Mouse (Mus musculus): Measurements from ENCODE around the gene Xpo1.
"Not testable (repeated sequence)": the region's sequence is repeated elsewhere in the genome, so short reads cannot be mapped to it uniquely, and the experiment has no call there.

Gene Xpo1

GRCm38 (mm10) chr11:23299910-23300309 lies 44.1 kb downstream of the Xpo1 start:
- no peak for DNase-seq

- no peak for DNase-seq
Observed at GRCm38 (mm10) chr11:23303126-23303525, 47.3 kb downstream of the Xpo1 start.

GRCm38 (mm10) chr11:23305101-23305672 lies 49.3 kb downstream of the Xpo1 start:
- DNase-seq, result not testable (repeated sequence)

- DNase-seq, result peak; percentile 97 to 98
Observed at GRCm38 (mm10) chr11:23305673-23306608, 50.1 kb downstream of the Xpo1 start.

- peak; percentile 84 to 90 for DNase-seq
Observed at GRCm38 (mm10) chr11:23306764-23307565, 51.1 kb downstream of the Xpo1 start, which contains the start of gene Usp34. Gene Usp34 (plus strand): TSS chr11:23306895.

GRCm38 (mm10) chr11:23307566-23307920 lies 51.7 kb downstream of the Xpo1 start:
- no peak for DNase-seq

GRCm38 (mm10) chr11:23313496-23313895 lies 57.7 kb downstream of the Xpo1 start:
- no peak for DNase-seq

GRCm38 (mm10) chr11:23329413-23329812 lies 73.6 kb downstream of the Xpo1 start:
- no peak for DNase-seq

GRCm38 (mm10) chr11:23332136-23332535 lies 76.3 kb downstream of the Xpo1 start:
- DNase-seq, result no peak

GRCm38 (mm10) chr11:23335160-23335559 lies 79.3 kb downstream of the Xpo1 start:
- no peak for DNase-seq

All from kidney, postnatal 4 days (tissue).